Mouse (Mus musculus): ENCODE results near the gene Plin2. TPM values are rescaled to one million over a fixed set of nuclear protein-coding genes. Genes with fewer than 3 reads are reported as not detected.
A peak's percentile ranks its signal among the peaks of the same experiment; 100 is the strongest.

Gene Plin2
- polyA plus RNA-seq (2012; rRNA removed) = 124 and 416 TPM in 2 replicates

DNA sequence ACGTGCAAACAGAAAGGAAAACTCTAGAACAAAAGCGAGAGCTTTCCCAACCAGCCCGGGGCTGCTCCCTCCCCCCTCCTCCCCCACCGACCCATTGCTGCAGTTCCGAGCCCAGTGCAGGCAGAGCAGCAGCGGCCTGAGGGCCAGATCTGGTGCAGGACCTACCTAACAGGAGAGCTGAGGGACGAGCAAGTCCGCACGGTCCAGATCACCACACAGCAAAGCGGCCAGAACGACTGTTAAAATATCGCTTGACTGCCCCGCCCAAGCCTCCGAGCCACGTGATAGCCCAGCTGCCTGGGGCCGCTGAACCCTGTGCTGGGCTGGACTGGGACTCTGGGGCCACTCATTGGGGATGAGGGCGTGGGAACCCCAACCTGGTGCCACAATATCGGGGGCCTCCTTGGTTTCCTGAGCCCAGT, at the start of gene Plin2:
Plin2 (minus strand) TSS at position 281 of the 422 bp plus-strand sequence.
- DNase-seq (ENCODE audit: low read depth) = no peak

DNA sequence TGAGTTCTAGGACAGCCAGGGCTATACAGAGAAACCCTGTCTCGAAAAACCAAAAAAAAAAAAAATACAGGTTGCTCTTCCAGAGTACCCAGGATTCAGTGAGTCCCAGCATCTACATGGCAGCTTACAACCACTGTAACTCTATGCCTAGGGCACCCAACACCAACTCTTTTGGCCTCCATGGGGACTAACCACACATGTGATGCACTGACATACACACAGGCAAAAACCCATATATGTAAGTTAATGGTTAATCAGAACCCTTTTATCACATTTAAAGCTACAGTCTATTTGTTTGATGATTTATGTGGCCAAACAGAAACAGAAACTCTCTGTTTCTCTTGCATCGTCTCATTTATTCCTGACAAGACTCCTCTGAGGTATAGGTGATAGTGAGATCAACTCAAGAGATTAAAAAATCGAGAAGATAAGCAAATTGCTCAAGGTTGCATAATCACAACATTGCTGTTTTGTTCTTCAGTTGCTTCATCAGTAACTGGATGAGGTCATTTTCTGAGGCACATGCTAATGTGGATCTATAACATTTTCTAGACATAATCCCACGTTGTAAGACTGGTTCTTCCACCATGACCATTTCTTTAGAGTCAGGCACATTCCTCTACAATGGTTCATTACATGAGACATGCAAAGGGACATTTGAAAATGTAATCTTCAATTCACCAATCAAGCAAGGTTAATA, 49.2 kb upstream of the Plin2 start:
- DNase-seq (ENCODE audit: low read depth) = no peak

DNA sequence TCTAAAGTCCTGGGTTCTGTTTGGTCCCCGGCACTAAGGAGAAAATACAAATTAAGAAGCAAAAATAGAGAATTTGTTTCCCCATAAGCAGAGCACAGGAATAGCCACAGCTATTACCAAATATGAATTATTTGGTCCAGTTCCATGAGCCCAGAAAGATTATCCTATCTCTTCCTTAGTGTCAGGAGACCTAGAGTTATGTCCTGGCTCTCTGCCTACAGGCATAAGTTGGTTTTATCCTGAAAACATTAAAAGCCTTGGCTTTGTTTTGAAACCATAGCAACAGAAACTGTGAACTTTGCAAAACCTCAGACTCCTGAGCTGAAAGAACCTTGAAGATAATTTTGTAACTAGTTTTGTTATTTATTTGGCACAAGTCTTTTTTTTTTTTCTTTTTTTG, 47.3 kb upstream of the Plin2 start:
- no peak for DNase-seq (ENCODE audit: low read depth)

DNA sequence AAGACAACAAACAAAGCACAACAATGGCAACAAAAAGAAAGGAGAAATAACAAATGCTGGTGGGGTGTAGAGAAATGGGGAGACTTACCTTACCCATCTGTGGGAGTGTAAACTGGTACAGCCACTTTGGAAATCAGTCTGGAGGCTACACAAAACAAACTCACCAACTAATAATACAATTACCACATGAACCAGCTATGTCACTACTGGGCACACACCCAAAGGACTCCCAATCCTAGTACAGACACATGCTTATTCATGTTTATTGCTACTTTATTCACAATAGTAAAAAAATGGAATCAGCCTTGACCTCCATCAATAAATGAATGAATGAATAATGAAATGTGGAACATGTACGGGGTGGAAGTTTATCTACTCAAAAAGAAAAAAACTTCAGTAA, 45.5 kb upstream of the Plin2 start:
- no peak for DNase-seq (ENCODE audit: low read depth)

DNA sequence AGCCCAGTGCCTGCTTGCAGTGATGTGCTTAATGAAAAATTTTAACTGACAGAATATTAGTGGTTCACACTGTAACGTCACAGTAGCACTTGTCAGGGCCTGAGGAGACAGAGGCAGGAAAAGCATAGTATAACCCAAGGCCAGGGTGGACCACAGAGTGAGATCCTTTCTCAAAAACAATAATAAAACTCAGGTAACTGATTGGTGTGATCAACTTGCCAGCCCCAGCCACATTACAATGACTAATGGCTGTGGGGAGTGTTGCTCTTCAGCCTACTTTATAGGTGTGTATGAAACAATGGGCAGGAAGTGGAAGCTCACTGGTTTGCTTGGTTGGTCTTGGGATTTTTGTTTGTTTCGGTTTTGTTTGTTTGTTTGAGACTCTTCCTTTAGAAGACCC, 43.7 kb upstream of the Plin2 start:
- no peak for DNase-seq (ENCODE audit: low read depth)

DNA sequence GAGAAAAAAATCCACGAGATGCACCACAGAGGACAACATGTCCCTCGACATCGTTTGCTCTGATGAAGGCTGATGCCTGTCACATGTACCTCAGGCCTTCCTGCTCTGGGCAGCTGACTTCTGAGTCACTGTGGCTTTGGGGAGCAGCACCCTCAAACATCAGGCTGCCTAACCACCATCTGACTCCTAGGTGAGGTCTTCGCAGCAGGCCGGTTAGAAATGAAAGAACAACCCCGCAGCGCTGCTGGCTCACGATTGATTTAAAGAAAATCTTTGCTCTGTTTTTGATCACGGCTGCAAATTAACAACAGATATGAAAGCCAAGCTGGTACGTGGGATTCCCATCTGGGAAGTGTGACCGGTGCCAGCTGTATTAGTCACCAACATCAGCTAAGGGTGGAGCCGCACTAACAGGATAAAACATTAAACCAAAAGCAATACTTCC, 42.9 kb upstream of the Plin2 start:
- no peak for DNase-seq (ENCODE audit: low read depth)

DNA sequence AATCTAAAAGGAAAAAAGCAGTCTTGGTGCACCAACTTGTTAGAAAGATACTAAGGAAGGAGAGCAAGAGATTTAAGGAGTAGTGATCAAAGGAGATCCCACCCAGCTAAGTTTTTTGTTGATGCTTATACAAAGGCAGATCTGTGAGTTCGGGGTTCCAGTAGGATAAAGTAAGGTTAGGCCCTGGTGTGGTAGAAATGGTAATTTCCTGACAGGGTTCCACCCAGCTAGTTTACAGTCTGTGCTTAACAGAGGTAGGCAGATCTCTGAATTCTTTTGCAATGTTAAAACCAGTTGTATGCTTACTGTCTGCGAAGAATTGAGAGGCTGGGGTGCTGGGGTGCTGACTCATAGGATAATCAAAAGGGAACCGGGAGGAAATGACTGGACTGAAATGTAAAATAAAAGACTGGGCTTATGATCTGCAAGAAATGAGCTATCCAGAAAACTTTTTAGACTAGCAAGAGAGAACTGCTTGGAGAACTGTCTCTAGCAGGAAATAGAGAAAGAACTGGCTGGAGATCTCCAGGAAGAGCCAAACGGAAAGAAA, 40.9 kb upstream of the Plin2 start:
- DNase-seq (ENCODE audit: low read depth) = no peak

DNA sequence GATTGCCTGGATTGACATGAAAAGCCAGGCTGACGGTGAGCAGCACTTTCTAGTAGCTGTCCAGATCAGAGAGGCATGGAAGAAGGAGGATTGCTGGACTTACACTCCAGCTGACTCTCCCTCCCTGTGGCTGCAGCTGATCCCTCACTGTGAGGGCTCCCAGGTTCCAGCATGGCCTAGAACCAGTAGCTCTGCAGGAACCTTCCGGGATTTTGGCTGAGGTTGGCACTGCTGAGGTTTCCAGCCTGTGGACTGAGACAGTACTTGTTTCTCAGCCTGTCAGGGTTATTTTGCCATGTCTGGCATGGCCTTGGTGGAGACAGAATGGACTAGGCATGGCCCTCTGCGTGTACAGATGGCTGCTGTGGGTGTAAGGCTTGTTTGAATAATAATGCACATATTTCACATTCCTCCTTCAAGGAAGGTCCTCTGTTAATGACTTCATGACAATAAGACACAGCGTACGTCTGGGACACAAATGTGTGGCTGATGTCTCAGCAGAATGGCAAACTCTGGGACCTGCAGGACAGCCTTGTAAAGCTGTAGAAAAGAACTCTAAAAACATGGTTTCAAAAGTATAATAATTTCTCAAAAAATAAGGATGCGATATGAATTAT, 40.3 kb upstream of the Plin2 start:
- no peak for DNase-seq (ENCODE audit: low read depth)

DNA sequence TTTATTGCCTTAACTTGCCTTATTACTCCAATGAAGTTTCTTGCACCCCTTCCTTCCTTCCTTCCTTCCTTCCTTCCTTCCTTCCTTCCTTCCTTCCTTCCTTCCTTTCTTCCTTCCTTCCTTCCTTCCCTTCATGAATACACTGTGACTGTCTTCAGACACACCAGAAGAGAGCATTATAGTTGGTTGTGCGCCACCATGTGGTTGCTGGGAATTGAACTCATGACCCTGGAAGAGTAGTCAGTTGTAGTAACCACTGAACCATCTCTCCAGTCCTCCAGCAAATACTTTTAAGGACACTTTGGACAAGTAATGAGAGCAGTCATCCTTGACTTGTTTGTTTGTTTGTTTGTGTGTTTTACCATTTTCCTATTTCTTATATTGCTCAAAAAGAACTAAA, 38.9 kb upstream of the Plin2 start:
- DNase-seq (ENCODE audit: low read depth) = no peak

DNA sequence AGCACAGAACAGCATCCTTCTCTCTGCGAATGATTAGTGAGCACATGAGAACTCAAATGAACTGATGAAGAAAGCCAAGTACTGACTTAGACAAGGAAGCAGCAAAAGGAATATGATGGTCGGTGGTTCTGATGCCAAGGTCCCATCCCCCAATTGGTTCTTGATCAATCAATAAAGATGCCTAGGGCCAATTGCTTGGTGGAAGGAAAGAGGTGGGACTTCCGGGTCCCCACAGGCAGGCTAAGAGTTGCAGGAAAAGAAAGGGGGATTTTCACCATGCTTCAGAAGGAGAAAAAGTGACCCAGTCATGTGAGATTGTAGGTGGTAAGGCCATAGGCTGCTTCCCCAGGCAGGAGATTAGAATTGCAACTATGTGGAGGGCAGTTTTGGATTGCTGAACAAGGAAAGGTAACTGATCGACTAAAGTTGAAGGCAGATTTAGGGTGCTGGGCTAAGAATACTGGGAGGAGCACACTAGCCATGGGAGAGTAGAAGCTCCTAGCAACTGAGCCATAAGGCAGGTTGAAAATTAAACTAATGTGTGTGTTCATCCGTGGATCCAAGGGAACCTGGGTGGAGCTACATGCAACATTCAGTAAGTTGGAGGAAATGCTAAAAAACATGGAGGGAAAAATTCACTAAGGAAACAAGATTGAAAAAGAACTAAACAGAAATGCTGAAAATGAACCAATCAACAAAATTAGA, 29.5 kb upstream of the Plin2 start:
- DNase-seq (ENCODE audit: low read depth) = no peak

DNA sequence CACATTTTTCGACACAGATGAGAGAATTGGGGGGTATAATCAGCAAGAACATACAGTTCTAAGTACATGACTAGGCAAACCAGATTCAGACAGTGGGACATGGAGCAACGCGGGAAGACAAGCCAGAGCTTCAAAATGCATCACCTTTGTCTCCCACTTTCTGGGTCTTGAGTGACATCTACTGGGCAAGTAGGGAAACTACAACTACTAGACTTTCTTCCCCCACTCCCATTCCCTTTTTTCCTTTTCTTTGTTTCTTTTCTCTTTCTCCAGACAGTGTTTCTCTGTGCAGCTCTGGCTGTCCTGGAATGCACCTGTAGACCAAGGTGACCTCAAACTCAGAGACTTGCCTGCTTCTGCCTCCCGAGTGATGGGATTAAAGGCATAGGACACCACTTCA, 27.0 kb upstream of the Plin2 start:
- DNase-seq (ENCODE audit: low read depth) = no peak

DNA sequence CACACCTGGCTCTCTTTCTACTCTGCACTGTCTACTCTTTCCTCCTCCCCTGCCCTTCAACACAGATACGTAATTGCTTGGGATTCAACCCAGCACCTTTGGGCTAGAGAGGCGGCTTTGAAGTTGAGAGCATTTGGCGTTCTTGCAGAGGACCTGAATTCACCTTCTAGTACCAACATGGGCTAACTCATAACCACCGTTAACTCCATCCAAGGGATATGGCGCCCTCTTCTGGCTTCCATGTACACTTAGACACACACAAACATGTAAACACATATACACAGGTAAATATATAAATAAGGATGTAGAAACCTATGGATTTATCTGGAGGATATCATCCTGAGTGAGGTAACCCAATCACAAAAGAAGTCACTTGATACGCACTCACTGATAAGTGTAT, 25.2 kb upstream of the Plin2 start:
- DNase-seq (ENCODE audit: low read depth) = no peak

DNA sequence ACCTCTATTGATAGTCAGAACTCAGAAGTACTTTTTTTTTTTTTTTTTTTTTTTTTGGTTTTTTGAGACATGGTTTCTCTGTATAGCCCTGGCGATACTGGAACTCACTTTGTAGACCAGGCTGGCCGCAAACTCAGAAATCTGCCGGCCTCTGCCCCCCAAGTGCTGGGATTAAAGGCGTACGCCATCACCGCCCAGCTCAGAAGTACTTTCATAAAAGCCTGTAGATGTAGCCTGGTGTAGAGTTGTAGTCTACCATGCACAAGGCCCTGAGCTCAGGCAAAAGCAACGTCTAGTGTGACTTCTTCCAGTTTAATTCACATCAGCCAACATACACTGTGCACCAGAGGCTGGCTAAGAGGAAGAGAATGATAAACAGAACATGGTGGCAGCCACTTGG, 23.1 kb upstream of the Plin2 start:
- DNase-seq (ENCODE audit: low read depth) = no peak

DNA sequence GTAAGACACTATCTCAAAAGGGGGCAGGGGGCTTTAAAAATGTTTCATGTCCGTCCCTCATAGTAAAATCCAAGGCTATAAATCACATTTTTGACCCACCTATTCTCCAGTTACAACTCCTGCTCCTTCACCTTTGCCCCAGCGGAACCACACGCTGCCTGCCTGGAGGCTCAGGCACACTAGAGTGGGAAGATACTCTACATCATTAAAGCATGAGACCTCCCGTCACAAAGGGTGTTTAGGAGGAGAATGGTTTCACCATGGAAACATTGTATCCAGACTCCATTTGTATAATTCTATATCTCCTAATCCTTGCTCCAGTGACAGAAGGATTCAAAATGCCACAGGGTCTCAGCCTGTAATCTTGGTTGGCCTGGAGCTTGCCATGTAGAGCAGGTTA, 21.4 kb upstream of the Plin2 start:
- no peak for DNase-seq (ENCODE audit: low read depth)

DNA sequence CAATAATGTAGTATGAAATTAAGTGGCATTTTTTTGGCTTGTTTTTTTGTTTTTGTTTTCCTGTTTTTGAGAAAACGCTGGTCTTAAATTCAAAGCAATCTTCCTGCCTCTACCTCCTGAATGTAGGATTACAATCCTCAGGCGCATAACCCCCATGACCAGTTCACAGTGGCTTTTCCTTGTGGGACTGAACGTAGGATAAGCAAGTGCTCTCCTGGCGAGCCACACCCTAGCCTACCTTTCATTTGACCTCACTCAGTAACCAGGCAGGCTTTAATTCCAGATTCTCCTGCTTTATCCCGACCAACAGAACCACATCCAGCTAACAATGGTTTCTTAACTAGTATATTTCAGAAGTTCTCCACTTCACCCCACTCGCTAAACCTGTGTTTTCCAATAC, 20.9 kb upstream of the Plin2 start:
- DNase-seq (ENCODE audit: low read depth) = no peak

DNA sequence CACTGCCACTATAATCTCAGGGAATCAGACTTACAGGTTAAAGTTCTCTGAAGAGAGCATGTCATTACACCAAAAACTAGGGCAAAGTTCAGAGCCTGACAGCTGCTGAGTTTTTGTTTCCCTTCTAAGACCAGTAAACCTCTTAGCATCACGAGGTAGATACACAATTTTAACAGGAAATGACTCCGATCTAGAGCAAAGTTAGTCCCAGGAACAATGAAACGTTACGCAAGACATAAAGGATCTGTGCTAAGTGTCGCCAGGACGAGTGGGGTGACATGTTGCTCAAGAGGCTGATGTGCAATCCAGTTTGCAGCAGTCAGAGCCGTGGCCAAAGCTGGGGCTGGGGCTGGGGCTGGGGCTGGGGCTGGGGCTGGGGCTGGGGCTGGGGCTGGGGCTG, 20.3 kb upstream of the Plin2 start:
- DNase-seq (ENCODE audit: low read depth) = peak; percentile 100

DNA sequence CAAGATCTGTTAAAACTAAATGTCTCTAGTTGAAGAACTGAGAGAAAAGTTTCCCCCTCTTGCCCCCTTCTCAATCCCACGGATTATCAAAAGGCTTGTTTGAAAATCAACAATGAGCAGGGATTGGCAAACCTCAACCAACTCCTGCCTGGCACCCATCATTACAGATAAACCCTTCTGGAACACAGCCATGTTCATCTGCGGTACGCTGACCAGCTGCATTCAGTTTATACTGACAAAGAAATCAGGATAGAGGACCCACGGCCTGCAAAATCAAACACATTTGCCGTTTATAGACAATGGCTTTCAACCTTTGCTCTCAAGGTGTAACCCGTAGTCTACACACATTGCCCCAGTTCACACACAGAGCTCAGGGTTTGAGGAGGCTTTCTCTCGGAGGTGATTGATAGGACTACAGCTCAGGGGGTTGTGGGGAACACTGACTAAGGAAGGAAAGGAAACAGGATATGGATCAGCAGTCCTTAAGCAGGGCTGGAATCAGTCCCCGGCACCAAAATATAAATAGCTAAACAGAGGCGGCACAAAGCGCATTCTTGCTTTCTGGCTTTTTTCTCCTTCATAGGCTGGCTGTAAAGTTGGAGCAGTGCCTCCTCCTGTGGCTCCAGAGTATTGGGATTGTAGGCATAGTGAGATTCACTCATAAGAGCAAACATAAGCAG, 19.3 kb upstream of the Plin2 start:
- DNase-seq (ENCODE audit: low read depth) = no peak

DNA sequence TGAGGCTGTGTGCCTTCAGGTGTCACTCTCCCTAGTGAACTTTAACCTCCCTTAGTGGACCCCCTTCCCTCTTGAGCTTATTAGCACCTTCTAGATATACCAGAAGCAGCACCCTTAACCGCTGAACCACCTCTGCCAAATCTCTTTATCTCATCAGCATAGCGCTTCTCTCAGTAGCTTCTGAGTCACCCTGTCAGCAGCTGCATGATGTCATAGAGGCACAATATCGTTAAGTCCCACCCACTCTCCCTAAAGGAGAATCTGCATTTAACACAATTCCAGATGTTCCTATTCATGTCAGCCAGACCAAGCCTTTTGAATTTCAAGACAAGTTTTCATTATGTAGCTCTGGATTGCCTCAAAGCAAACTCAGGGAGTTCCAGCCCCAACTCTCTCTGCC, 16.7 kb upstream of the Plin2 start:
- DNase-seq (ENCODE audit: low read depth) = no peak

DNA sequence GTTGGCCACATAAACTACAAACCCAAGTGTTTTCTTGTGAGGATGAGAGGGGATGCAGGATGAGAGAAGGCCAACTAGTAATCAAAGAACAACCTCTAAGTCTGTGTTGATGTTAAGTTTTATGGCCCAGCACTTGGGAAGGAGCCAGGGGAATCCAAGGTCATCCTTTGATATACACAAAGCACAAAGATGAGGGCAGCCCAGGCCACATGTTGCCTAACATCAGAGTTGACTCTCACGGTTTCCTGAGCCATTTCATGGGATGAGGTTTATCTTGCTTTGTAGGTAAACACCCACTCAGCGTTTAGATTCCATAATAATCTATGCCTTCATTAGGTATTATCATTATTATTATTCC, 16.1 kb upstream of the Plin2 start:
- no peak for DNase-seq (ENCODE audit: low read depth)

DNA sequence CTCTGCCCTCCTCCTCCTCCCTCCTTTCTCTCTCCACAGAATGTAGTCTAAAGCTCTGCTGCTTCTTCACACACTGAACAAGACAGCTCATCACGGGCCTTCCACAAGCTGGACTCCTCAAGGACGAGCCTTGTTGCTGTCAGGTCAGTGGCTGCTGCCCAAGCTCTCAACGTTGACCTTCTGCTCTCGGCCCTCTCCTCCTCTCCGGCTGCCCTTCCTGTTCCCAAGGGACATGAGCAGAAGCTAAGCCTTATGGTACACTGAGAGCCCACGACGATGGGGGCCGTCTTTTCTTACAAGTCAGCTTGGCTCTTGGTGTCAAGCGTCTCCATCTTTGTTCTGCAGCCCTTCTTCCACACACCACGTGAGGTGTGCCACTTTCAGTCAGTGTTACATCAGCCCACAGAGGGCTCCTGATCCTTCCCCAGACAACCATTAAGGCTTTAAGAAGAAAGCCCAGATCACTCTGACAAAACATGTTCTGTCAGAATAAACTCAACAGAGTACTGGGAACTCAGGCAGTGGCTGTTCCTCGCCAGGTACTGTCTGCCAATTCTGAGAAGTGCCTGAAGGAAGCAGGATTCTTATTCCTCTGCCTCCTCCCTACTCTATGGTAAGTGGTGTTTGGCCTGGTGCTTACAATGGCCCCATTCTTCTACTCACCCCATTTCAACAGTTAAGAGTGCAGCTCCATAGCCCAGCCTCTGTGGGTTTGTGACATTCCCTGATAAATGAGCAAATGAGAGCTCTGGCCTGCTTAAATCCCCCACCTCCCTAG, 15.6 kb upstream of the Plin2 start:
- peak; percentile 99 for DNase-seq (ENCODE audit: low read depth)

DNA sequence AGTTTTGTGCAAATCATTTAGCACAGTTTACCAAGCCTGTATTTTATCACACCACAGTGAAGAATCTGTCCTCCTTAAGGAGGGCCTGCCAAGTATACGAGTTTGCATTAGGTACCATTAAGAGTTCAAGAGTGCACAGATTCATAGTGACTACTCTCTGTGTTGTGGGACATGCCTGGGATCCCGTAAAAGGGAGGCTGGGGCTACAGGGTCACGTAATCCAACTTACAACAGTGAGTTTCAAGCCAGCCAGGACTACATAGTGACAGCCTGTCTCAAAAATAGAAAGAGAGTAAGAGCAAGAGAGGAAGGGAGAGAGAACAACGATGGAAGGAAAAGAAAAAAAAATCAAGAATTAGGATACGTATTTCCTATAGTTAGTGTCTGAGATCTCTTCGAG, 14.9 kb upstream of the Plin2 start:
- DNase-seq (ENCODE audit: low read depth) = no peak

DNA sequence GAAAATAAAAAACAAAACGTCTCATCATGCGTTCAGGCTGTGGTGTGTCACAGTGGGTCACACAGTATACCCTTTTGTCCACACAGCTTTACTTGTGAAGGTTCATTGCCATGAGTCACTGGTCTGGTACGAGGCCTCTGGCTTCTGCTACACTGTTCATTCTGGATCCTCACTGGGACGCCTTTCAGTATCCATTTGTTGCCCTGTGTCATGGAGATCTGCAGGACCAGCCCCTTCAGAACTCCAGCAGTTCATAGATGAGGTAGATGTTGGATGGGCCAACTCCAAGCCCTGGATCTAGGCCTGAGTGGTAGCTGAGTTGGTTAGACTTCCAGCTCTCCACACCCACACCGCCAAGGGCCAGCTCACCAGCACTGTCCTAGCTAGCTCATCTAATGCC, 13.9 kb upstream of the Plin2 start:
- no peak for DNase-seq (ENCODE audit: low read depth)
